Mouse (Mus musculus): ENCODE results near the gene Tulp2. TPM values are rescaled to one million over a fixed set of nuclear protein-coding genes. Genes with fewer than 3 reads are reported as not detected.

Tulp2 gene
- total RNA-seq (2023) = not detected

DNA sequence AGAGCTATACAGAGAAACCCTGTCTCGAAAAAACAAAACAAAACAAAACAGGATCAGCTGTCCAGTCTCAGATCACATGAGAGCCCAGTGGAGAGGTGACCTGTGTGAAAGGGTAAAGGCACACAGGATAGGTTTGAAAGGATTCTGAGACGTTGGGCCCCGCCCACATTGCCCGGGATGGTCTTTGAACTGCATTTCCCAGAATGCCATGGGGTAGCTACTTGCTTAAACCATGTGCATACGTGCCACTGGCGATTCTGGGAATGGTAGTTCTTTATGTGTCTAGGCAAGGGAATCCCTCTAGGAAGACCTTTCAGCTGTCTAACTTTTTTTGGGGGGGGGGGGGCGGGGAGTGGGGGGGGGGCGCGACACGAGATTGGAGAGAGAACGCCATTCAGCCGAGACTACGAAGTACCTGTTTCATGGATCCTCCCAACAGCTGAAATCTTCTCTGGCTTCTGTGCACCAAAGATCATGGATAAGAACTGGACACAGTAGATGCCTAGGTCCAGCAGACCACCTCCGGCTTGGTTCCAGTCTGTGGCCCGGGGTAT, at the start of gene Tulp2:
Gene Tulp2 (plus strand): TSS at position 504 of the 554 bp plus-strand sequence.

DNA sequence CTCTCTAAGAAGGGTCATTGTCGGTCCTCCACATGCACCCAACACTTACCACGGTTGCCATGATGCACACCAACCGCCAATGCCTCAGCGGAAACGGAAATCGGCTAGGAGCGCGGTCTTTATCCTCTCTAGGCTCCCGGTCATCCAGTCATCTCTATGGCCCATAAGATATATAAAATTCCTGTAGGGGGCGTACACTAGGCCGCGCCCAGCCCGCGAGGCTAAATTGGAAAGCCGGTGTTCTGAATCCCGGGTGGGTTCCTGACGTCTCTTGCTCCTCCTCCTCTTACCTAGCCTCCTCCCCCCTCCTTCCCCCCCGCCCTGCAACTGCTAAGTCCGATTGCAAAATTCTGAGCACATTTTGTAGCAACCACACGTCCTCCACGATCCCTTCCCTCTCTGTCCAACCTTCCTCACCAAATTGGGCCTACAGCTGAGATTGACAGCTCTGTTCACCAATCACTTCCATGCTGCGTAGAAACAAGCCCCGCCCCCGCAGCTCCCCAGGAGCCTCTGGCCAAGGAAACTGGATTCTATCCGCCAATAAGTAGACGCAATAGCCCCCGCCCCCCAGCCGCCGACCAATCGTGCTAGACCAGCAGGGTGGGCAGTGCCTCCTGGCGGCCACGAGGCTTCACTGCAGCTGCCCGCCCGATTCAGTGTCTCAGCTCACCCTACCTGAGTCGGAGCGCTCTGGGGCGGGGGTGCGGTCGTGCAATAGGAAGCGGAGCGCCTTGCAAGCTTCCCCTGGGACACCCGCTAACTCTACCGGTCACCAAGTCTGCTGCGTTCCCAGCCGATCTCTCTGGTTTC, 47.3 kb upstream of the Tulp2 start, which contains the start of gene Gys1:
Gene Gys1 (plus strand): TSS at position 642 of the 813 bp plus-strand sequence.

DNA sequence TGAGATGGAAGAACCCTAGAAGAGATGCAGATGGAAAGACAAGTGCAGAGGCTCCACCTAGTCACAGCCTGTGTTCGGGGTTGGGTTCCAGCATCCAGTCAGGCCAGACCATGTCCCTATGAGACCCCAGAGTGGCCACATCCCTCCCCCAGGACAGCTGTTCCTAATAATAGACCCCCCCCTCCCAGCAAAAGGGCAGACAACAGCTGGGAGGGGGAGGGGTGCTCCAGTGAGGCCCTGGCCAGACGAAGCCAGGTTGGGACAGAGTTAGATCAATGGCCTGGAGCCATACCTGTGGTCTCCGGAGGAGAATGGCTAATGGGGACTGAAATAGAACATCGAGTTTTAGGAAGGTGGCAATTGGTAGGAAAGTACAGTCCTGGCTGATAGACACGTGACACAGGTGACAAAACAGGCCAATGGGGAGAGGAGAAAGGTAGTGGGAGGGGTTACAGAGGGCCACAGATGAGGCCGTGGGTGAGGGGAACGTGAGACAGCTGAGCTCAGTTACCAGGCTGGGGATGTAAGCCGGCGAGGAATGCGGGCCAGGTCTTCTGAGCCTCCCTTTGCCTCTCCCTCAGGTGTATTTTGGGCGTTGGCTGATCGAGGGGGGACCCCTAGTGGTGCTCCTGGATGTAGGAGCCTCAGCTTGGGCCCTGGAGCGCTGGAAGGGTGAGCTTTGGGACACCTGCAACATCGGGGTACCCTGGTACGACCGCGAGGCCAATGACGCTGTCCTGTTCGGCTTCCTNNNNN, 44.0 kb upstream of the Tulp2 start, which contains the start of gene Ruvbl2:
Gene Ruvbl2 (minus strand): TSS at position 576 of the 756 bp plus-strand sequence.

GRCm38 (mm10) chr7:45459564-45460140, 22.0 kb upstream of the Tulp2 start, which contains the start of gene Ftl1:
Gene Ftl1 (minus strand): TSS chr7:45459884.

GRCm38 (mm10) chr7:45466283-45467089, 15.2 kb upstream of the Tulp2 start, which contains the start of gene Bax:
Gene Bax (minus strand): TSS chr7:45466898.

DNA sequence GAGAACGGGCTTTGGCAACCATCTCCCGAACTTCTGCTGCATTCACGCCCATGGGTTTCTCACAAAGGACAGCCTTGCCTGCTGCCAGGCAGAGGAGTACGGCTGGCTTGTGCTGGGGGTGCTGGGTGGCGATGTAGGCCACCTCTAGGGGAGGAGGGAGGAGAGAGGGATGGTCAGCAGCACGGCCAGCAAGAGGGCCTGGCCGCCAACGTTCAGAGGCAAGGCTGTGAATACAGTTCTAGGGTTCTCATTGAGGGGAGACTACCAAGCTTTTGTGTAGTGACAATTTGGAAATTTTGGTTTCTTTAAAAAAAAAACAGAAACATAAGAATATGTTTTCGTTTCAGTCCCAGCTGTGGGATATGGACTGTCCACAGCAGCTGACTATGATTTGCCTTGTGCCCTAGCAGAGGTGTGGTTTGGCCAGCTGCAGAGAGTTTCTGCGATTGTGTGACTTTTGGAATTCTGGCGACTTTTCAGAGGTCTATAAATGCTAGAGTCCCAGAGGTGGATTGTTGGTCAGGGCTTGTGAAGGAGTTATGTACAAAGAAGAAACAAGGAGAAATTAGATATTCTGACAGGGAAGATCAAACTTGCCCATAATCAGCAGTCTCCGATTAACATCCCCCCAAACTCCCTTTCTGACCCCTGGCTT, 5.2 kb downstream of the Tulp2 start, which contains the start of gene Gm45808:
Gene Gm45808 (minus strand): TSS at position 51 of the 655 bp plus-strand sequence.

DNA sequence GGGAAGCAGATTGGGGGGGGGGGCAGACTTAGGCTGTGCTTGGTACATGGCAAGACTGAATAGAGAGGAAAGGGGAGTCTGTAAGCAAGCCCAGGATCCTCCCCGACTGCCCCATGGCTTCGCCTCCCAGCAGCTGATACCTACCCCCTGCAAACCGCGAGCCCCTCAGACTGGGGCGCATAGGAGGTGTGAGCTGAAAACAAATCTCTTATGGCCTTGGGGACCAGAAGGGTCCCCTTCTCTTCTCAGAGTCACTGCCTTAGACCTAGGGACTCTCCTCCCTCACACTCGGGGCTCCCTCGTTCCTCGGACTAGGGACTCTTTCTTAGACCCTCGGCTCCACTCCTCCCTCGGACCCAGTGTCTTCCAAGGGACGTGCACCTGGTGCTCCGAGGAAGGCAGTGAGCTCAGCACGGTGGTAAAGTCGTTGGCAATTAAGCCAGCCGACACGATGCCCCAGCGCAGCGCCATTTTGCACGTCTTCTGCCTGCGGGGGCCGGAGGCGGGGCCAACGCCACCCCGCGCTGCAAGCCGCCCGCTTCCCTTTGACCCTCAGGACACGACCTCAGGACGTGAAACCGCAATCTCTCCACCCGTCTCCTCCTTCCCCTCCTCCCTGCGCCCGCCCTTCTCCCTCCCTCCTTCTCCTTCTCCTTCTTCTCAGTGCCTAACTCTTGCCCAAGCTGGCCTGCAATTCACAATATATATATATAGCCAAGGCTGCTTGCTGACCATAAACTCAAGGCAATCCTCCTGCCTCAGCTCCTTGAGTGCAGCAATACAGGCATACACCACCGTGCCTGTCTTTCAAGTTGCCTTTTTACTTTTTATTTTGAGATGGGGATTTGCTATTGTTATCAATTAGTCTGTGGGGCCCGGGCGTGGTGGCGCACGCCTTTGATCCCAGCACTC, 6.9 kb downstream of the Tulp2 start, which contains the start of gene Dhdh:
Gene Dhdh (minus strand): TSS at position 513 of the 912 bp plus-strand sequence.

GRCm38 (mm10) chr7:45509912-45510787, 28.5 kb downstream of the Tulp2 start, which contains the start of gene Nucb1:
Gene Nucb1 (minus strand): TSS chr7:45510406.

DNA sequence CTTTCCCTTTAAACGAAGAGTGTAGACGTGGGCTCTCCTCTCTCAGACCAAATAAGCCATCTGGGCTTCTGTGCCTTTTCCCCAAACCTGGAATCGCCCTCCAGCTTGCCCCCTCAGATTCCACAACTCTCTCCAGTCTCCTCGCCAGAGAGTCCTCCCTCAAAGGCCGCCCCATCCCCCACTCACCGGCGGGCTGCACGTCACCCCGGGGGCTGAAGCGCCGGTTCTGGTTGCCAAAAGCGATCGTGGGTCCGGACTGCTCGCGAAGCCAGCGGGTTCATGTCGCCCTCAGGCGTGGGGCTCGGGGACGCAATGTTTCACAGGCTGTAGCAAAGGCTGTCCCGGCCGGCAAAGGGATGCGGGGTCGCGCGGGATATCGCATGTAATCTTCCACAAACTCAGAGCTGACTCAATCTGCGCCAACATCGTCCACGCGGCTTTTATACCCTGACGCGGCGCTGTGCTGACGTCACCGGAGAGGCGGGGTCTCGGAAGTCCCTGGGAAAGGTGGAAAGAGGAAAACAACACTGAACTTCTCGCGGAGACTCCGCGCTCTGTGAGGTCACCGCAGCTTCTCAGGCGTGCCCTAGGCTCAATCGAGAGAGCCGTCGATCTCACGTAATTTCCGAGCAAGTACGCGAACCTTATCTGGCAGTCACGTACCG, 44.3 kb downstream of the Tulp2 start, which contains the start of the genes Ppp1r15a and Plekha4:
Gene Ppp1r15a (minus strand): TSS at position 460 of the 665 bp plus-strand sequence.
Gene Plekha4 (plus strand): TSS at position 522 of the 665 bp plus-strand sequence.

DNA sequence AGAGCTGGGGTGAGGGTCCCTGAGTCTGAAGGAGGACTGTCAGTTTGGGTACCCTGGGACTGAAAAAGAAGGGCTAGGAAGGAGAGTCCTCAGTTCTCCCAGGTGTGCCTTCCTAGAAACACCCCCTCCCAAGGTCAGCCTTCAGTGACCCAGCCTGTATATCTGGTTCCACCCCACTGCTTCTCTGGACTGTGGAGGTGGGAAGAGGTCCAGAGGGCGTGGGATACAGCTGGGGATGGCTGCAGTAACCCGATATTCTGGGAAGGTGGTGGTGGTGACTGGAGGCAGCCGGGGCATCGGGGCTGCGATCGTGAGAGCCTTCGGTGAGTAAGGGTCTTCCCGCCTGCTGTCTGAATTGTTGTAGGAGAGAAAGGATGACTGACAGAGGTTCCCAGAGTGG, 73.1 kb downstream of the Tulp2 start, which contains the start of gene Hsd17b14:
Gene Hsd17b14 (plus strand): TSS at position 150 of the 400 bp plus-strand sequence.

GRCm38 (mm10) chr7:45570103-45570741, 88.5 kb downstream of the Tulp2 start, which contains the start of gene Bcat2:
Gene Bcat2 (plus strand): TSS chr7:45570153.

Other genes with a start within 250 kb of the Tulp2 start
- 1,000 to 10,000 TPM; 1,836 to 1,886 TPM for gene Cd37, start 242.8 kb upstream of the Tulp2 start, total RNA-seq (2023)
- gene Slc6a16, start 240.8 kb upstream of the Tulp2 start, total RNA-seq (2023) = not detected
- gene Slc6a21, start 204.4 kb upstream of the Tulp2 start, total RNA-seq (2023) = 1 to 10 TPM; 1.1 to 1.9 TPM
- gene Trpm4, start 148.1 kb upstream of the Tulp2 start, total RNA-seq (2023) = 10 to 100 TPM in 1 of 2 experiments, 1 to 10 TPM in 1; 8.6 to 16.3 TPM
- not detected for gene Hrc, start 146.6 kb upstream of the Tulp2 start, total RNA-seq (2023)
- gene Ppfia3, start 114.9 kb upstream of the Tulp2 start, total RNA-seq (2023) = under 1 TPM in 1 of 2 experiments, not detected in 1; 0.17 TPM
- 1 to 10 TPM; 1.2 to 1.5 TPM for gene Lin7b, start 111.3 kb upstream of the Tulp2 start, total RNA-seq (2023)
- 100 to 1,000 TPM; 614 to 615 TPM for gene Snrnp70, start 86.1 kb upstream of the Tulp2 start, total RNA-seq (2023)
- not detected for gene Kcna7, start 76.2 kb upstream of the Tulp2 start, total RNA-seq (2023)
- not detected for gene Ntf5, start 68.2 kb upstream of the Tulp2 start, total RNA-seq (2023)
- not detected for gene Lhb, start 61.1 kb upstream of the Tulp2 start, total RNA-seq (2023)
- 10 to 100 TPM; 21.3 to 24.4 TPM for gene Gys1, start 47.0 kb upstream of the Tulp2 start, total RNA-seq (2023)
- 10 to 100 TPM; 48.0 to 56.3 TPM for gene Ruvbl2, start 43.8 kb upstream of the Tulp2 start, total RNA-seq (2023)
- 100 to 1,000 TPM; 609 to 629 TPM for gene Ftl1, start 22.0 kb upstream of the Tulp2 start, total RNA-seq (2023)
- 100 to 1,000 TPM; 113 to 118 TPM for gene Bax, start 15.0 kb upstream of the Tulp2 start, total RNA-seq (2023)
- gene Gm45808, start 4.9 kb downstream of the Tulp2 start, total RNA-seq (2023) = 1 to 10 TPM in 1 of 2 experiments, not detected in 1; 3.7 TPM
- gene Dhdh, start 6.9 kb downstream of the Tulp2 start, total RNA-seq (2023) = 1 to 10 TPM; 3.3 to 5.3 TPM
- gene Nucb1, start 28.5 kb downstream of the Tulp2 start, total RNA-seq (2023) = 10 to 100 TPM; 78.3 to 83.7 TPM
- gene Ppp1r15a, start 44.4 kb downstream of the Tulp2 start, total RNA-seq (2023) = 1,000 to 10,000 TPM in 1 of 2 experiments, 100 to 1,000 TPM in 1; 780 to 1,130 TPM
- 1 to 10 TPM; 2.5 to 2.8 TPM for gene Plekha4, start 44.5 kb downstream of the Tulp2 start, total RNA-seq (2023)
- gene Hsd17b14, start 73.0 kb downstream of the Tulp2 start, total RNA-seq (2023) = 1 to 10 TPM in 1 of 2 experiments, not detected in 1; 8.0 TPM
- 10 to 100 TPM; 28.7 to 47.2 TPM for gene Bcat2, start 88.3 kb downstream of the Tulp2 start, total RNA-seq (2023)
- gene Fgf21, start 133.6 kb downstream of the Tulp2 start, total RNA-seq (2023) = not detected
- not detected for gene Fut1, start 135.4 kb downstream of the Tulp2 start, total RNA-seq (2023)
- not detected for gene Izumo1, start 139.9 kb downstream of the Tulp2 start, total RNA-seq (2023)
- gene Rasip1, start 145.6 kb downstream of the Tulp2 start, total RNA-seq (2023) = not detected
- not detected for gene Mamstr, start 158.1 kb downstream of the Tulp2 start, total RNA-seq (2023)
- not detected for gene Fut2, start 184.5 kb downstream of the Tulp2 start, total RNA-seq (2023)
- not detected for gene Ntn5, start 202.1 kb downstream of the Tulp2 start, total RNA-seq (2023)
- gene Sec1, start 212.5 kb downstream of the Tulp2 start, total RNA-seq (2023) = not detected
- not detected for gene Car11, start 218.0 kb downstream of the Tulp2 start, total RNA-seq (2023)
- 10 to 100 TPM; 18.5 to 23.3 TPM for gene Dbp, start 223.2 kb downstream of the Tulp2 start, total RNA-seq (2023)
- gene Rpl18, start 233.6 kb downstream of the Tulp2 start, total RNA-seq (2023) = 1,000 to 10,000 TPM; 1,959 to 2,082 TPM
- gene Sphk2, start 236.1 kb downstream of the Tulp2 start, total RNA-seq (2023) = 10 to 100 TPM; 33.4 to 41.2 TPM
- gene Fam83e, start 239.3 kb downstream of the Tulp2 start, total RNA-seq (2023) = under 1 TPM; 0.42 to 0.99 TPM
- gene Spaca4, start 243.9 kb downstream of the Tulp2 start, total RNA-seq (2023) = not detected